Mouse (Mus musculus): Measurements from ENCODE around the gene Tedc1. TPM values are rescaled to one million over a fixed set of nuclear protein-coding genes. Genes with fewer than 3 reads are reported as not detected.

Tedc1 gene
- polyA plus RNA-seq, 1 experiment, result 1.8 TPM

GRCm38 (mm10) chr12:113138901-113139864, 17.0 kb upstream of the Tedc1 start:
- DNase-seq (ENCODE audit: extremely low spot score in 1 of 2, low spot score in 1 of 2), result no peak

GRCm38 (mm10) chr12:113139908-113140615, 16.2 kb upstream of the Tedc1 start, which contains the start of gene Crip2:
Gene Crip2 (plus strand): TSS chr12:113140236.
- DNase-seq (ENCODE audit: extremely low spot score in 1 of 2, low spot score in 1 of 2), result peak; percentile 95

DNA sequence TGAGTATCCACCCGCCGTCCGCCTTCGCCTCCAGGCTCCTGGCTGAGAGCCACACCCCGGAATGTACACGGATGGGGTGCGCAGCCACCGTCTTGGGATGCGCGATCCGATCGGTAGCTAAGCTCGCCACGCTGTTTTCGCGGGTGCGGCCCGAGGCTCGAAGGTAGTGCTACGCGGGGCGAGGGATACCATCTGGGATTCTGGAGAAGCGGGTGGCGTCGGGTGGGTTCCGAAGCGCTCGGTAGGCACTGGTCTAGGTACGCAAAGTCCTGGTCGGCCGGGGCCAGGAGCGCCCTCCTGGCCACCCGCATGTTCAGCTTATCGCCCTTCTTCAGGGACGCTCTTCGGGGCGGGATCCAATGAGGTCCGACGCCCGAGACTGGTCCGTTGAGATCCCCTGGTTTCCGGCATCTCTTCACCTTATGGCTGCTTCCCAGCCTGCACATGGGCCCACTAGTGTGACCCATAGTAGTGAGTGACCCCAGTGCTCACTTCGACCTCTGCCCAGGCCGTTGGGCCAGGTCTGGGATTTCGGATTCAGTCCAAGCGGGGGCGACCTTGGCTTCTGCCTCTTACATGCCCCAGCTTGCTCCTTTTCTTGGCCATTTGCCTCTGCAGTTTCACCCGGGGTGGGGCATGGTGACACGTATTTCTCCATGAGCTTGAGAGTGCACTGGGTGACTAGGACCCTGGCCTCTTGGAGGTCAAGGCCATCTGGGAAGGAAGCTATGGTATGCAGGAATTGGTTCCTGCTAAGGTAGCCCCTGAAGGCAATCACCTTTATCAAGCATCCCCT, 15.4 kb upstream of the Tedc1 start:
- DNase-seq (ENCODE audit: extremely low spot score in 1 of 2, low spot score in 1 of 2), result no peak

DNA sequence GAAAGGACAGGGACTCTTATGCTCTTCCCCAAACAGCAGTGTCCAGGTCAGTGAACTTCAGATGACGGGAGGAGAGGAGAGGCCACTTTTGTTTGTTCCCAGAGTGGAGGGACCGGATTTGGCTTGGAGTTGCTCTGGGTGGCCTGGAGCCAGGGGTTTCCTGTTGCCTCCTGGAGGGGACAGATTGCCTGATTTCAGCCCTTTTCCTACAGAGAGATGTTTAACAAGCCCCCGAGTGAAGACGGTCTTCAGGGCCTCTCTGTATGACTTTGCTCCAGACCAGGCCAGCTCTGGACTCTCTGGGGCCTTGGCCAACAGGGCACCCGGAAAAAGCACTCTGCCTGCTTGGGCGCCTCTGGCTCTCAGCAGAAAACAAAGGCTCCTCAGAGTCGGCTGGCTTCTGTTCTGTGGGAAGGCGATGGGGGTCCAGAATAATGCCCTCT, 14.7 kb upstream of the Tedc1 start:
- DNase-seq (ENCODE audit: extremely low spot score in 1 of 2, low spot score in 1 of 2), result no peak

GRCm38 (mm10) chr12:113142021-113142975, 13.9 kb upstream of the Tedc1 start:
- DNase-seq (ENCODE audit: extremely low spot score in 1 of 2, low spot score in 1 of 2), result no peak

DNA sequence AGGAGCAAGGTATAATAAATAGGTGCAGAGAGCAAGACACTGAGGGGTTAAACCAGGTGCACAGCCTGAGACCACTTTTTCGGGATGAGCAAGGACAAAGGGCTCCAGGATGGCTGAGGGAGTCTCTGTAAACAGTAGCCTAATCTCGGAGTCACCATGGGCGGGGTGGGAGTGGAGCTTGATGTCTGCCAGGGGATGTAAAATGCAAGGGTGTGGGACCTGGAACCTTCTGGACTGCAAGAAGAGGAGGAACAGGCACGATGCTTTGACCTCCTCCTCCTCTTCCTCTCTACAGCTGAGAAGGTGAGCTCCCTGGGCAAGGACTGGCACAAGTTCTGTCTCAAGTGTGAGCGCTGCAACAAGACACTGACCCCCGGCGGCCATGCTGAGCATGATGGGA, 13.1 kb upstream of the Tedc1 start:
- DNase-seq (ENCODE audit: extremely low spot score in 1 of 2, low spot score in 1 of 2), result no peak

DNA sequence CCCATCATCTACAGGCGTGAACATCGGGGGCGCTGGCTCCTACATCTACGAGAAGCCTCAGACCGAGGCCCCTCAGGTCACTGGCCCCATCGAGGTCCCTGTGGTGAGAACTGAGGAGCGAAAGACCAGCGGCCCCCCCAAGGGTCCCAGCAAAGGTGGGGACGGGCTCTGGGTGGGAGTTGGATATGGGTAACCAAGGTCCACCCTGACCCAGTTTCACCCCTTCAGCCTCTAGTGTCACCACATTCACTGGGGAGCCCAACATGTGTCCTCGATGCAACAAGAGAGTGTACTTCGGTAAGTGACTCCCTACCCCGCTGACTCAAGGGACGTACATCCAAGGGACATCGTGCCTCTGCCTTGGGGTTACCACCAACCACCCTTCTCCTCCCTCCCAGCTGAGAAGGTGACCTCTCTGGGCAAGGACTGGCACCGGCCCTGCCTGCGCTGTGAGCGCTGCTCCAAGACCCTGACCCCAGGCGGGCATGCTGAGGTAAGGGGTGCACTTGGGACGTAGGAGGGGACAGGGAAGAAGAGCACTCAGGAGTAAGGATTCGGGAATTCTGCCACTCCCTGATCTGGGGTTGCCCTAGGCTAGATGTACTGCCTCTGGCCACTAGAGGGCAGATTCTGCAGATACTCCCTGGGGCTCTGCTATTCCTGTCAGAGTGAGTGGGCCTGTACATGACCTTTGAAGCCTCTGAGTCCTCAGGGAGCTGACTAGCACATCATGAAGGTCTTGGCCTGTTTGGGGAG, 12.0 kb upstream of the Tedc1 start:
- no peak for DNase-seq (ENCODE audit: extremely low spot score in 1 of 2, low spot score in 1 of 2)

GRCm38 (mm10) chr12:113144886-113145285, 11.3 kb upstream of the Tedc1 start:
- DNase-seq (ENCODE audit: extremely low spot score in 1 of 2, low spot score in 1 of 2), result no peak

- DNase-seq (ENCODE audit: extremely low spot score in 1 of 2, low spot score in 1 of 2), result no peak
Measured at GRCm38 (mm10) chr12:113145591-113145990, 10.6 kb upstream of the Tedc1 start.

DNA sequence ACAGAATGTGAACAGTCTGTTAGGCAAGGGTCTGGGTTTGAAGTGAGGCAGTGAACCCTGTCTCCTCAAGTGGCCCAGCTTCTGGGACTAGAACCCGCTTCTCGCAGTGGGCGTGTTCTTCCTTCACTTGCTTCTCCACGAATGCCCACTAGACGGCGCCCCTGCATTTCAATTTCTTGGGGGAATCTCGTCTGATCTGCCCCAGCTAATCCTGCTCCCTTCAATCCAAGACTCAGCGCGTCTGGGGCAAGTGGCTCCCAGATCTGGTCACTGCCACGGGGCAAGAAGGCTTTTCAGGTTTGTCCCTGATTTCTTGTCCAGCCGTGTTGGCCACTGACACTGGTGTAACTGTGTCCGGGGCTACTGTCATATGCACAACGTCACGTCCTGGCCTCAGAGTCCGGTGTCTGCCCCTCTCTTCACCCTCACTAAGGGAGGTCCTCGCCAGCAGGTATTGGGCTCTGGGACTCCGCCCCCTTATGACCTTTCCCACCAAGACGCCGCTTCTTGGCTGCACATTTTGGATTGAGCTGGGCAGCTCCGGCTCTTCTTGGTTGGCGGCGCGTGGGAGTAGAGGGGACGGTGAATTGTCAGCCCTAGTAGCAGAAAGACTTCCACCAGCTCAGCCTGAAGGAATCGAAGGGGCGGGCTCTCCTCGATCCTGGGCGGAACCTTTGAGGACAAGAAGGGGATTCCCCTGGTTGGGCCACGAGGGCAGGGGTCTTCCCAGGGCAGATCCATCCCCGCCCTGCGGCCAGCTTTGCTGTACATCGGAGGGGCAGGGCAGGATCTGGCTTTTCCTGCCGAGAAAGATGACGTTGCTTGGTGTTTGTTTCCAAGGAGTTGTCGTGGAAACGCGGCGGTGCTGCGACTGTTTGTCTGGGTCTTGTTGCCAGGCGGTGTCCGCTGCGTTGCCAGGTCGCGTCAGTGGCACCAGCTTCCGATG, 9.8 kb upstream of the Tedc1 start, which contains the start of gene Crip1:
Gene Crip1, plus strand, starts transcription at position 205 of the 946 bp plus-strand sequence.
- DNase-seq (ENCODE audit: extremely low spot score in 1 of 2, low spot score in 1 of 2), result peak in 1 of 2 experiments; percentile 92

DNA sequence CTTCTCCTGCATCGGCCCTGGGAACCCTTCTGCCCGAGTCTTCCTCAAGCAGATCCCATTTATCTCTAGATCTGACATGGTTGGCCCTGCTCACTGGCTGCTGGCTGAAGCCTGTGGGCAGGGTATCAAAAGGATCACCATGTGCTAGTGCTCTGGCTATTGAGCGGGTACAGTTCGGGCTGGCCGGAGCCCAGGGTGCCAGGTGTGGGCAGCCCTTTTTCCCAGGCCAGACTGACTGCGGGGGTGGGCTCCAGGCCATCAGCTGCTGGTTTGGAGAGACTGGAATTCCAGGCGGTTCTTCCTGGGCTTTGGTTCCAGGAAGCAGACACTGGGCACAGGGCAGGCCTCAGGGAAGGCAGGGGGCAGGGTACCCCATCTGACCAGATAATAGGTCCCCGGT, 8.7 kb upstream of the Tedc1 start:
- DNase-seq (ENCODE audit: extremely low spot score in 1 of 2, low spot score in 1 of 2), result no peak

GRCm38 (mm10) chr12:113148381-113149035, 7.7 kb upstream of the Tedc1 start:
- DNase-seq (ENCODE audit: extremely low spot score in 1 of 2, low spot score in 1 of 2), result no peak

DNA sequence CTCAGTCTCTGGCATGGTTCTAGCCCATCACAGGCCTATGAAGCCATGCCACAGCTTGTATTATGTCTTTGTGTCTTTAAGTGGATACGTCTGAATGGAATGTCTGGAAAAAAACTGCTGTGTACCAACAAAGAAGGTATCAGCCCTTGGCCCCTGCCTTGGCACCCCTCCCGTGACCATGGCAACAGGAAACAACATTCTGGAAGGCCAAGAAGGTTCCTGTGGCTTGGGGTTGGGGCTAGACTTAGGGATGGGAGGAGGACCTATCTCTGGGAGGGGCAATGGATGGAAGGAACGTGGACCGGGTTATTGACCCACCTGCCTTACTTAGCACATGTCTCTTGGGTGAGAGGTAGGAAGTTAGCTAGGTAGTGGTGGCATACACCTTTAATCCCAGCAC, 6.9 kb upstream of the Tedc1 start:
- no peak for DNase-seq (ENCODE audit: extremely low spot score in 1 of 2, low spot score in 1 of 2)

GRCm38 (mm10) chr12:113149896-113150295, 6.3 kb upstream of the Tedc1 start:
- no peak for DNase-seq (ENCODE audit: extremely low spot score in 1 of 2, low spot score in 1 of 2)

- DNase-seq (ENCODE audit: extremely low spot score in 1 of 2, low spot score in 1 of 2), result no peak
Measured at GRCm38 (mm10) chr12:113150591-113150990, 5.6 kb upstream of the Tedc1 start.

DNA sequence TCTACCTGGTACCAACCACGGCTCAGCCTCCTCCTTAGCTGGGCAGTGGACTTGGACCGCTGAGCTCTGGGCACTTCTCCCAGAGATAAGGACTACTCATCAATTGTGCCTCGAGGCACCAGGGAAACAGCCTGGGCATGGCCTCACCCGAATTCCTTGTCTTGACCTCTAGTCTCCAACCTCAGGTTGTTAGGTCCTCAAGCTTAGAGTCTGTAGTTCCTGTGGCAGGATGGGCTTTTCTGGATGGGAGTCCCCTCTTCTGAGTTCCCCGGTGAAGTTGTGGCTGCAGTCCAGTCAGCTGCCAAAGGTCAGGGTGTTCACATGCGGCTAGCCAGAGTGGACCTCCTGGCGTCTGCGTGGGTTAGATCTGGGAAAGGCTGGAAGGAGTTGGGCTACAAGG, 5.2 kb upstream of the Tedc1 start:
- DNase-seq (ENCODE audit: extremely low spot score in 1 of 2, low spot score in 1 of 2), result no peak

DNA sequence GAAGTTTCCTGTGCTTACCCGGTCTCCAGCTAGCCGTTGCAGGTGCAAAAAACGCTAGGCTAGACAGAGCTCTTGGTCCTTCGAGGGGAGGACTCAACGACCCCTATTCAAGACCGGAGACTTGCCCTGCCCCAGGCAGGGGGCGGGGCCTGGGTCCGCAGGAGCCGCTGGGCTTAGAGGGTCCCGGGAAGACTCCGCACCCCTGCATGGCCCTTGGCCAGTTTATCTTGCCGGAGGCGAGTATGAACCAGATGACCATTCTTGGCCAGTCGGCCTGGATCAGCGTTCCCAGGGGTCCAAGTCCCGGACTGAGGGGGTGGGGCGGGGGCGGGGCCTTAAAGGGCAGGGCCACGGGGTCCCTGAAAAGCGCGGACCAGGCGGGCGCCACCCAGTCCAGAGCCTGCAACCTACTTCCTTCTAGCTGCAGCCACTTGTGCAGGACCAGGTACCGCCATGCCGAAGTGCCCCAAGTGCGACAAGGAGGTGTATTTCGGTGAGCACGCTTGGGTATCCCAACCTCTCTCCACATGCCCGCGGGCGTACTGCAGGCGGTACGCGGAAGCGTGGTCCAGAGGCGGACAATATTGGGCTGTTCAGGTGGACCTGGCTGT, 4.5 kb upstream of the Tedc1 start:
- DNase-seq (ENCODE audit: extremely low spot score in 1 of 2, low spot score in 1 of 2), result no peak

Data from frontal cortex, adult 2 months (tissue).